Mouse (Mus musculus) thymus, adult 2 months (tissue): ENCODE measurements around the gene Prex1.

Experiments used
- CTCF ChIP-seq: fragments of 200-500 bp; IDR thresholded peaks from 2 replicates; pipeline ENCODE4 v1.5.1; 2012; ENCODE audit warnings: mild to moderate bottlenecking, control low read depth, low read length, moderate library complexity, borderline replicate concordance; ENCODE audit not compliant: control insufficient read depth, poor library complexity, insufficient read depth; ENCODE audit errors: extremely low read depth
- POLR2A ChIP-seq: fragments of 200-500 bp; IDR thresholded peaks from 2 replicates; pipeline ENCODE4 v1.6.1; 2012; ENCODE audit warnings: mild to moderate bottlenecking, low read length, control low read depth, moderate library complexity; ENCODE audit not compliant: control insufficient read depth, poor library complexity, insufficient read depth; ENCODE audit errors: extremely low read depth

DNA sequence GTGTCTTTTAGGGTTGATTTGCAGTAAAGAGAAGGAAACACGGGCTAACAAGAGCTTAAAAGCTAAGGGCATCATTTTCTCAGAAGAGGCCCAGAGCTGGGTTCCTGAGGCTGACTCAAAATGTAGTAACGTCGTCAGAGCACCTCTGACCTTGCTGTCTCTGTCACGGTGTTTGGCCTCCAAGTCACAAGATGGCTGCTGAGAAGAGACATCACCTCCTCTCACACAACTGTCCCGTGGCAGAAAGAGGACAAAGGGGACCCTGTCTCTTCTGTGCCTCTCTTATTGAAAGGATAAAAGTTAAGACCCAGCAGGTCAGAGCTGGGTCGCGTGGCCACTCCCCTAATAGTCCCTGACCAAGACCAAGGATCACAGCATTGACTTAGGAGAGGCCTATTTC, 2.4 kb upstream of the Prex1 start:
- TF ChIP-seq CTCF (no peak), POLR2A (no peak)
